Mouse (Mus musculus): ENCODE data around the gene Actr5.

Actr5 gene

GRCm38 (mm10) chr2:158686394-158686793 lies 61.7 kb downstream of the Actr5 start:
- DNase-seq (ENCODE audit: low read depth, low spot score) = no peak

DNA sequence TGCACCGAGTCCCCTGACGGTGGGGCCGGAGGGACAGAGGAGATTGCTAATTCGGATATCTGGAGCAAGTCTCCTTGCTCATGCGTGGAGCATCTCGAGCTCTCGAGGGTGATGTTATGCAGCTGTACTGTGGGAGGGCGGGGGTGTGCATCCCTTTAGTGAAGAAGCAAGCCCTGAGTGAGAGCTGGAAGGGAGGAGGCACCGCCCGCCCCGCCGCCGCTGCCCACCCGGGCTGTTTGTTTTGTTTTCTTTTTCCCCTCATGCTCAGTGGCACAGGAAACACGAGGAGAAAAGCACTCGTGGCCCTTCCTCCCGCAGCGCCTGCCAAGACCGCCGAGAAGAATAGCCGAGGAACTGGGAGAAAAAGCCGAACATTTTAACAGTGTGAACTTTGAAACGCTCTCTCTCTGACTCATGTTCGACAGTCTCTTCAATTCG lies 63.1 kb downstream of the Actr5 start:
- DNase-seq (ENCODE audit: low read depth, low spot score) = no peak

Data from retina, adult 2 months (tissue).